Mouse (Mus musculus) embryonic fibroblast, embryonic 13.5 days (primary cell): ENCODE data around the gene Pip4k2c.

Experiments
- CTCF ChIP-seq: IDR thresholded peaks from 2 replicates; pipeline ENCODE4 v1.5.1; 2011; ENCODE audit warnings: mild to moderate bottlenecking, control low read depth, low read length, moderate library complexity, borderline replicate concordance; ENCODE audit not compliant: insufficient read depth
- POLR2A ChIP-seq: IDR thresholded peaks from 2 replicates; pipeline ENCODE4 v1.6.1; 2011; ENCODE audit warnings: low read depth, mild to moderate bottlenecking, control low read depth, low read length, moderate library complexity

DNA sequence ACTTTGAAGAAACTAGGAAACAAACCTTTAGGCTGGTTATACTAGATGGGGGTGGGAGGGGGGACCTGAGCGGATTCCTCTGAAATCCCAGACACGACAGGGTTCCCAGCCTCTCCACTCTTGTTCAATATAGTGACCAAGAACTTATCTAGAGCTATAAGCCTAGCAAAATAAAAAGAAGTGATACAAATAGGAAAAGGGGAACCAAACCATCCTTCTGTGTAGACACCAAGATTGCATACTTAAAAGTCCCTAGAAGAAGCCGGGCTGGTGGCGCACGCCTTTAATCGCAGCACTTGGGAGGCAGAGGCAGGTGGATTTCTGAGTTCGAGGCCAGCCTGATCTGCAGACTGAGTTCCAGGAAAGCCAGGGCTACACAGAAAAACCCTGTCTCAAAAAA lies 58.1 kb downstream of the Pip4k2c start:
- TF ChIP-seq CTCF (no peak), POLR2A (no peak)
